Mouse (Mus musculus): ENCODE results near the gene Gmfb. TPM values are rescaled to one million over a fixed set of nuclear protein-coding genes. Genes with fewer than 3 reads are reported as not detected.

Gene Gmfb
- polyA plus RNA-seq, 1 experiment from 2014 or later = 58.5 TPM

Other genes starting within 250 kb of the Gmfb start
- gene Cdkn3, start 61.7 kb downstream of the Gmfb start, polyA plus RNA-seq (2014; fragmentation: Nextera tagmentation; extraction: Ambion mirVana) = 53.1 and 53.3 TPM in 2 replicates
- 207 and 215 TPM in 2 replicates for gene Cnih1, start 33.8 kb downstream of the Gmfb start, polyA plus RNA-seq (2014; fragmentation: Nextera tagmentation; extraction: Ambion mirVana)
- 25.3 and 28.6 TPM in 2 replicates for gene Cgrrf1, start 9.9 kb upstream of the Gmfb start, polyA plus RNA-seq (2014; fragmentation: Nextera tagmentation; extraction: Ambion mirVana)
- gene Samd4, start 60.6 kb upstream of the Gmfb start, polyA plus RNA-seq (2014; fragmentation: Nextera tagmentation; extraction: Ambion mirVana) = 4.4 and 4.9 TPM in 2 replicates

Data from intestine, embryonic 14.5 days (tissue).